Mouse (Mus musculus): ENCODE results near the gene Atxn3. TPM values are rescaled to one million over a fixed set of nuclear protein-coding genes. Genes with fewer than 3 reads are reported as not detected.

Gene Atxn3
- total and polyA plus RNA-seq, 2 experiments from 2014 or later, result 8.0 to 12.4 TPM

GRCm38 (mm10) chr12:101977404-101977915 lies 19.4 kb upstream of the Atxn3 start:
- Histone ChIP-seq H3K9ac (replicated peaks; ENCODE audit: low read length, poor library complexity, severe bottlenecking) (no peak overlapping the region), H3K4me3 (ENCODE audit: low read depth, low read length) (no peak overlapping the region), H3K9me3 (ENCODE audit: low read length) (no peaks in the 10 kb centered on the region), H3K4me1 (ENCODE audit: insufficient read depth, low read length) (peaks cover 12% of the 10 kb centered on the region; the same call in 1 of the 2 replicates), H3K4me2 (ENCODE audit: low read depth, low read length, poor library complexity, severe bottlenecking) (no peak overlapping the region; the same call in 1 of the 2 replicates), H3K27me3 (ENCODE audit: insufficient read depth, low read length) (no peaks in the 10 kb centered on the region), H3K36me3 (ENCODE audit: insufficient read depth, low read length) (no peaks in the 10 kb centered on the region; the same call in 1 of the 2 replicates), H3K27ac (ENCODE audit: low read depth, low read length) (no peak overlapping the region)
- 95% methylated on average over 10 of the region's 10 CpGs for WGBS
- ATAC-seq (ENCODE audit: low FRiP score), result no peak
- no peak for TF ChIP-seq CTCF (IDR thresholded peaks at IDR 0.05)
- DNase-seq (ENCODE audit: low spot score), result no peak

GRCm38 (mm10) chr12:101976651-101977403 lies 18.8 kb upstream of the Atxn3 start:
- Histone ChIP-seq H3K4me1 (ENCODE audit: insufficient read depth, low read length) (peaks cover 12% of the 10 kb centered on the region; the same call in 1 of the 2 replicates), H3K9ac (replicated peaks; ENCODE audit: low read length, poor library complexity, severe bottlenecking) (peak overlapping the region; percentile 72), H3K4me2 (ENCODE audit: low read depth, low read length, poor library complexity, severe bottlenecking) (peak overlapping the region; percentile 65), H3K27ac (ENCODE audit: low read depth, low read length) (peak overlapping the region; percentile 90), H3K9me3 (ENCODE audit: low read length) (no peaks in the 10 kb centered on the region), H3K36me3 (ENCODE audit: insufficient read depth, low read length) (no peaks in the 10 kb centered on the region), H3K27me3 (ENCODE audit: insufficient read depth, low read length) (no peaks in the 10 kb centered on the region), H3K4me3 (ENCODE audit: low read depth, low read length) (peak overlapping the region; percentile 64)
- TF ChIP-seq CTCF (IDR thresholded peaks at IDR 0.05), result no peak
- DNase-seq (ENCODE audit: low spot score) (no peak), ATAC-seq (ENCODE audit: low FRiP score) (no peak)
- WGBS, result 14% methylated on average over 13 of the region's 13 CpGs

GRCm38 (mm10) chr12:101975601-101976571 lies 17.8 kb upstream of the Atxn3 start, which contains the start of gene Cpsf2:
Gene Cpsf2, plus strand, starts transcription at chr12:101975988.
- peak within 1 kb of the TSS; percentile 64 for H3K4me3 ChIP-seq (ENCODE audit: low read depth, low read length)
- no peaks in the 10 kb centered on the region for H3K9me3 ChIP-seq (ENCODE audit: low read length)
- H3K27ac ChIP-seq (ENCODE audit: low read depth, low read length), result peak within 1 kb of the TSS; percentile 90
- H3K27me3 ChIP-seq (ENCODE audit: insufficient read depth, low read length), result no peaks in the 10 kb centered on the region
- peak within 1 kb of the TSS; percentile 65 for H3K4me2 ChIP-seq (ENCODE audit: low read depth, low read length, poor library complexity, severe bottlenecking)
- under 1% methylated on average over 72 of the region's 77 CpGs for WGBS
- ATAC-seq (ENCODE audit: low FRiP score), result peak; percentile 97
- no peak; the same call in 1 of the 2 replicates for TF ChIP-seq CTCF (IDR thresholded peaks at IDR 0.05)
- DNase-seq (ENCODE audit: low spot score), result peak; percentile 88
- H3K4me1 ChIP-seq (ENCODE audit: insufficient read depth, low read length), result peaks cover 12% of the 10 kb centered on the region; the same call in 1 of the 2 replicates
- H3K36me3 ChIP-seq (ENCODE audit: insufficient read depth, low read length), result no peaks in the 10 kb centered on the region
- H3K9ac ChIP-seq (replicated peaks; ENCODE audit: low read length, poor library complexity, severe bottlenecking), result peak within 1 kb of the TSS; percentile 72

GRCm38 (mm10) chr12:101975167-101975600 lies 17.1 kb upstream of the Atxn3 start:
- ATAC-seq (ENCODE audit: low FRiP score) (no peak; the same call in 1 of the 2 replicates), DNase-seq (ENCODE audit: low spot score) (no peak)
- Histone ChIP-seq H3K27me3 (ENCODE audit: insufficient read depth, low read length) (no peaks in the 10 kb centered on the region), H3K4me2 (ENCODE audit: low read depth, low read length, poor library complexity, severe bottlenecking) (peak overlapping the region; percentile 65), H3K27ac (ENCODE audit: low read depth, low read length) (peak overlapping the region; percentile 90), H3K4me1 (ENCODE audit: insufficient read depth, low read length) (peaks cover 12% of the 10 kb centered on the region; the same call in 1 of the 2 replicates), H3K36me3 (ENCODE audit: insufficient read depth, low read length) (no peaks in the 10 kb centered on the region), H3K9me3 (ENCODE audit: low read length) (no peaks in the 10 kb centered on the region), H3K4me3 (ENCODE audit: low read depth, low read length) (peak overlapping the region; percentile 64), H3K9ac (replicated peaks; ENCODE audit: low read length, poor library complexity, severe bottlenecking) (peak overlapping the region; percentile 72)
- under 1% methylated on average over 22 of the region's 23 CpGs for WGBS
- no peak for TF ChIP-seq CTCF (IDR thresholded peaks at IDR 0.05)

GRCm38 (mm10) chr12:101974571-101974970 lies 16.5 kb upstream of the Atxn3 start:
- Histone ChIP-seq H3K9me3 (ENCODE audit: low read length) (no peaks in the 10 kb centered on the region), H3K4me1 (ENCODE audit: insufficient read depth, low read length) (peaks cover 12% of the 10 kb centered on the region; the same call in 1 of the 2 replicates), H3K4me3 (ENCODE audit: low read depth, low read length) (peak overlapping the region; percentile 64), H3K9ac (replicated peaks; ENCODE audit: low read length, poor library complexity, severe bottlenecking) (peak overlapping the region; percentile 72), H3K4me2 (ENCODE audit: low read depth, low read length, poor library complexity, severe bottlenecking) (peak overlapping the region; percentile 65), H3K27me3 (ENCODE audit: insufficient read depth, low read length) (no peaks in the 10 kb centered on the region), H3K27ac (ENCODE audit: low read depth, low read length) (peak overlapping the region; percentile 90; the same call in 1 of the 2 replicates), H3K36me3 (ENCODE audit: insufficient read depth, low read length) (no peaks in the 10 kb centered on the region)
- DNase-seq (ENCODE audit: low spot score), result no peak
- ATAC-seq (ENCODE audit: low FRiP score), result no peak
- WGBS, result 4% methylated on average over 1 of the region's 1 CpGs
- no peak for TF ChIP-seq CTCF (IDR thresholded peaks at IDR 0.05)

Measured in midbrain, postnatal 0 days (tissue).